Mouse (Mus musculus) intestine, embryonic 14.5 days (tissue): ENCODE results near the gene Ube2d3. TPM values are rescaled to one million over a fixed set of nuclear protein-coding genes. Genes with fewer than 3 reads are reported as not detected.
"Not testable (repeated sequence)": the region's sequence is repeated elsewhere in the genome, so short reads cannot be mapped to it uniquely, and the experiment has no call there.

Experiments
- ATAC-seq: fragments of 200-750 bp; cut with Nextera tagmentation; replicated peaks from 2 replicates; pipeline ENCODE4 v1.8.0; 2017; ENCODE audit warnings: low read depth, moderate number of reproducible peaks, moderate TSS enrichment, moderate library complexity; ENCODE audit not compliant: low FRiP score, low TSS enrichment
- DNase-seq: peaks from one replicate; pipeline ENCODE4 v3.0.0-alpha.2; 2018; ENCODE audit warnings: low spot score
- H3K27ac ChIP-seq: fragments of 300-500 bp; sonication (generic); 2 replicates; pipeline ENCODE4 v1.5.1; 2014; ENCODE audit warnings: low read depth, mild to moderate bottlenecking, control low read depth
- H3K27me3 ChIP-seq: fragments of 300-500 bp; sonication (generic); replicated peaks from 2 replicates; pipeline ENCODE4 v1.6.1; 2014; ENCODE audit warnings: low read length, control low read depth; ENCODE audit not compliant: control insufficient read depth, insufficient read depth
- H3K36me3 ChIP-seq: fragments of 300-500 bp; sonication (generic); 2 replicates; pipeline ENCODE4 v1.6.1; 2014; ENCODE audit warnings: low read length, control low read depth; ENCODE audit not compliant: control insufficient read depth, insufficient read depth
- H3K4me1 ChIP-seq: fragments of 300-500 bp; sonication (generic); replicated peaks from 2 replicates; pipeline ENCODE4 v1.6.1; 2014; ENCODE audit warnings: low read length, control low read depth, mixed read lengths; ENCODE audit not compliant: control insufficient read depth, insufficient read depth
- H3K4me2 ChIP-seq: fragments of 300-500 bp; sonication (generic); 2 replicates; pipeline ENCODE4 v1.6.1; 2014; ENCODE audit warnings: low read length
- H3K4me3 ChIP-seq: fragments of 300-500 bp; sonication (generic); 2 replicates; pipeline ENCODE4 v1.5.1; 2014; ENCODE audit warnings: low read depth, low read length, control low read depth, mixed read lengths
- H3K9ac ChIP-seq: fragments of 300-500 bp; sonication (generic); 2 replicates; pipeline ENCODE4 v1.6.1; 2014; ENCODE audit warnings: mild to moderate bottlenecking, low read length
- H3K9me3 ChIP-seq: fragments of 300-500 bp; sonication (generic); 2 replicates; pipeline ENCODE4 v1.6.1; 2016; ENCODE audit warnings: low read length, control low read depth; ENCODE audit not compliant: control insufficient read depth
- WGBS: fragments of 180-500 bp; shearing (Covaris S2); extraction: QIAGEN DNeasy Blood & Tissue Kit; methylation state at CpG from one replicate; pipeline ENCODE4 v1.1.7; 2014; 5-methylcytosine and 5-hydroxymethylcytosine counted together
- polyA plus RNA-seq: library from polyadenylated mRNA; unstranded; fragments of >200 nt; fragmentation: Nextera tagmentation; extraction: Ambion mirVana; gene quantifications from 2 replicates; pipeline ENCODE4 v1.2.1, GENCODE M21; 2014

Gene Ube2d3
- polyA plus RNA-seq, 1 experiment from 2014 or later, result 521 TPM

- Histone ChIP-seq H3K27me3 (no peaks in the 10 kb centered on the region), H3K36me3 (no peaks in the 10 kb centered on the region), H3K27ac (no peak overlapping the region), H3K9ac (no peak overlapping the region), H3K4me1 (no peaks in the 10 kb centered on the region), H3K9me3 (no peaks in the 10 kb centered on the region), H3K4me3 (no peak overlapping the region), H3K4me2 (no peak overlapping the region)
- no peak for ATAC-seq
- WGBS, result 91% methylated on average over 2 of the region's 2 CpGs
- no peak for DNase-seq
Measured at GRCm38 (mm10) chr3:135476977-135477376, 39.0 kb downstream of the Ube2d3 start.

DNA sequence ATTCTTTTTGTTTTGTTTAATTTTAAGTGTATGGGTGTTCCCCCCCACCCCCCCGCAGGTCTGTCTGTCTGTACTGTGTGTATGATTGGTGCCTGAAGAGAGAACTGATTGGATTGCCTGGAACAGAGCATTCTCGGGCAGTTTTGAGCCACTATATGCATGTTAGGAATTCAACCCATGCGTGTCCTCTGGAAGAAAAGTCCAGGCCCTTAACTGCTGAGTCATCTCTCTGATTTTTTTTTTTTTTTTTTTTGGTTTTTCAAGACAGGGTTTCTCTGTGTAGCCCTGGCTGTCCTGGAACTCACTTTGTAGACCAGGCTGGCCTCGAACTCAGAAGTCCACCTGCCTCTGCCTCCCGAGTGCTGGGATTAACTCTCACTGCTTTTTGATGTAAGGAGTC lies 41.1 kb downstream of the Ube2d3 start:
- H3K4me1 ChIP-seq, H3K27ac ChIP-seq, H3K36me3 ChIP-seq, H3K9me3 ChIP-seq, H3K9ac ChIP-seq, H3K4me3 ChIP-seq, H3K27me3 ChIP-seq, DNase-seq, ATAC-seq, H3K4me2 ChIP-seq: not testable (repeated sequence)
- 77% methylated on average over 5 of the region's 5 CpGs for WGBS

DNA sequence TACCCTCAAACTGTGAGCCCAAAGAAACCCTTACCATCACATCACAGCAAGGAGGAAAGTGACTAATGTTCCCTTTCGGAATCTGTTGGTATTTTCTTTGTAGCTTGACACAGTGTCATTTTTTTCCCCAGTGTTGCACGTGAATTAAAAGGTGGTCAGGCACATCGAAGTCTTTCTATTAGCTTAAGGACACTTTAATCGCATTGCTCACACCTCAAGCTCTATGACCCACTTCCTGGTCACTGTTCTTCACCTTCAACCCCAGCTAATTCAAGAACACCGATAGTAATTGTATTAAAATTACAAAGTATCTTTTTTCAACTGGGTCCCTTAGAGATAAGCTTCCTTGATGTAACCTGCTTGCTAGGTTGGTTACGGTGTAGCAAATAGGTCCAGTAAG lies 42.8 kb downstream of the Ube2d3 start:
- ATAC-seq (no peak), DNase-seq (no peak)
- H3K27ac ChIP-seq, result no peak overlapping the region
- WGBS, result 87% methylated on average over 6 of the region's 6 CpGs
- H3K36me3 ChIP-seq, result no peaks in the 10 kb centered on the region
- H3K9me3 ChIP-seq, result no peaks in the 10 kb centered on the region
- H3K27me3 ChIP-seq, result no peaks in the 10 kb centered on the region
- no peak overlapping the region for H3K4me3 ChIP-seq
- H3K4me2 ChIP-seq, result no peak overlapping the region
- H3K4me1 ChIP-seq, result no peaks in the 10 kb centered on the region
- no peak overlapping the region for H3K9ac ChIP-seq

GRCm38 (mm10) chr3:135481608-135482007 lies 43.7 kb downstream of the Ube2d3 start:
- Histone ChIP-seq H3K4me1 (no peaks in the 10 kb centered on the region), H3K36me3 (no peaks in the 10 kb centered on the region), H3K9ac (no peak overlapping the region), H3K4me3 (no peak overlapping the region), H3K4me2 (no peak overlapping the region), H3K27ac (no peak overlapping the region), H3K9me3 (no peaks in the 10 kb centered on the region), H3K27me3 (no peaks in the 10 kb centered on the region)
- 77% methylated on average over 3 of the region's 3 CpGs for WGBS
- no peak for DNase-seq
- ATAC-seq, result no peak

GRCm38 (mm10) chr3:135484650-135485049 lies 46.7 kb downstream of the Ube2d3 start:
- not testable (repeated sequence) for H3K4me3 ChIP-seq, H3K9me3 ChIP-seq, H3K27me3 ChIP-seq, ATAC-seq, H3K9ac ChIP-seq, H3K27ac ChIP-seq, DNase-seq, H3K4me1 ChIP-seq, H3K36me3 ChIP-seq
- peak overlapping the region; percentile 90 for H3K4me2 ChIP-seq
- 85% methylated on average over 15 of the region's 15 CpGs for WGBS

GRCm38 (mm10) chr3:135485128-135485899 lies 47.4 kb downstream of the Ube2d3 start, which contains the start of gene Manba:
Gene Manba (plus strand): TSS chr3:135485611.
- Histone ChIP-seq H3K4me3 (peak within 1 kb of the TSS; percentile 66), H3K9ac (peak within 1 kb of the TSS; percentile 44), H3K9me3 (no peaks in the 10 kb centered on the region), H3K27ac (no peak within 1 kb of the TSS), H3K4me2 (peak within 1 kb of the TSS; percentile 90), H3K27me3 (no peaks in the 10 kb centered on the region), H3K4me1 (no peaks in the 10 kb centered on the region), H3K36me3 (no peaks in the 10 kb centered on the region)
- 2% methylated on average over 48 of the region's 48 CpGs for WGBS
- ATAC-seq (peak; percentile 94), DNase-seq (peak; percentile 88)

DNA sequence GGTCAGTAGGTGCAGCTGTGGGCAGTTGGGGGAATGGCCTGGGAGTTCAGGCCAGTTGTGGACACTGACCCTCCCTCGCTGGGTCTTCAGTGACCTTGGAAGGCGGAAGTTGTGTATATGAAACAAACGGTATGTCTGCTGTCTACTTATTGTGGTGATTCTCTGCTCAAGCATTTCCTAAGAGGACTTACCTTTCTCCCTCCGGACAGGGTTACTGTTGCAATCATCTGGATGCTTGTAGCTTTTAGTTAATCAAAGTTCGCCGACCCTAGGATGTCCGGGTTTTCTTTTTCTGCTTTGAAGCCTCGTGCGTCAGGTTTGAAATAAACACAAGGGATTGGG lies 47.9 kb downstream of the Ube2d3 start:
- WGBS, result 10% methylated on average over 9 of the region's 9 CpGs
- no peak for ATAC-seq
- H3K27ac ChIP-seq, result no peak overlapping the region

DNA sequence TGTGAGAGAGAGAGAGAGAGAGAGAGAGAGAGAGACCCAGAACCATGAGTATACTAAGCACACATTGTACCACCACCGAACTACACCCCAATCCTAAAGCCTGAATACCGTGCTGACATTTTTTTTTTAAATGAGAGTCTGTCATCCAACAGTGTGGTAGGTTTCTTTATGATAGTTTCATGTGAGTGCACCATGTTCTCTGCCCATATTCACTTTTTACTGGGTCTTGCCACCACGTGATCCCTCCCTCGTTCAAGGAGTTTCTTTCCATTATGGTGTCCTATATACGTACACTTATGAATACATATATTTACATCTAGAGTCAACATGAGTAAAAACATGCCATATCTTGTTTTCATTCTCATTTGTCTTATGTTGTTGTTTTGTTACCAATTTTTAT lies 48.4 kb downstream of the Ube2d3 start:
- no peak overlapping the region for H3K27ac ChIP-seq

More for the DNA sequence above, 47.9 kb downstream of the Ube2d3 start:
- peak overlapping the region; percentile 90 for H3K4me2 ChIP-seq
- peak overlapping the region; percentile 66 for H3K4me3 ChIP-seq
- no peaks in the 10 kb centered on the region for H3K9me3 ChIP-seq
- no peaks in the 10 kb centered on the region for H3K36me3 ChIP-seq
- H3K27me3 ChIP-seq, result no peaks in the 10 kb centered on the region
- peak overlapping the region; percentile 44 for H3K9ac ChIP-seq
- H3K4me1 ChIP-seq, result no peaks in the 10 kb centered on the region
- no peak for DNase-seq

GRCm38 (mm10) chr3:135487803-135488202 lies 49.9 kb downstream of the Ube2d3 start:
- Histone ChIP-seq H3K36me3 (no peaks in the 10 kb centered on the region), H3K9me3 (no peaks in the 10 kb centered on the region), H3K4me1 (no peaks in the 10 kb centered on the region), H3K9ac (no peak overlapping the region), H3K4me2 (no peak overlapping the region), H3K27me3 (no peaks in the 10 kb centered on the region), H3K27ac (no peak overlapping the region), H3K4me3 (no peak overlapping the region)
- ATAC-seq (no peak), DNase-seq (no peak)
- WGBS, result 85% methylated on average over 4 of the region's 4 CpGs

More for the DNA sequence above, 48.4 kb downstream of the Ube2d3 start:
- Histone ChIP-seq H3K9ac (no peak overlapping the region), H3K27me3 (no peaks in the 10 kb centered on the region), H3K4me2 (peak overlapping the region; percentile 90), H3K9me3 (no peaks in the 10 kb centered on the region), H3K36me3 (no peaks in the 10 kb centered on the region), H3K4me1 (no peaks in the 10 kb centered on the region), H3K4me3 (no peak overlapping the region)
- DNase-seq, result no peak
- 70% methylated on average over 5 of the region's 5 CpGs for WGBS
- no peak for ATAC-seq
